Mouse (Mus musculus) forebrain, postnatal 0 days (tissue): ENCODE results near the gene Itgb2. TPM values are rescaled to one million over a fixed set of nuclear protein-coding genes. Genes with fewer than 3 reads are reported as not detected.

Experiments
- ATAC-seq: fragments of 200-750 bp; cut with Nextera tagmentation; 2 replicates; pipeline ENCODE4 v1.8.0; 2017; ENCODE audit warnings: mild to moderate bottlenecking, moderate library complexity
- DNase-seq: peaks from one replicate; pipeline ENCODE4 v3.0.0-alpha.2; 2015
- H3K27ac ChIP-seq: fragments of 300-500 bp; sonication (generic); 2 replicates; pipeline ENCODE4 v1.5.1; 2014; ENCODE audit warnings: low read depth, mild to moderate bottlenecking, antibody characterized with exemption, low read length, moderate library complexity, mixed read lengths
- H3K27me3 ChIP-seq: fragments of 300-500 bp; sonication (generic); 2 replicates; pipeline ENCODE4 v1.6.1; 2014; ENCODE audit warnings: mild to moderate bottlenecking, low read length, mixed read lengths; ENCODE audit not compliant: insufficient read depth
- H3K36me3 ChIP-seq: fragments of 300-500 bp; sonication (generic); 2 replicates; pipeline ENCODE4 v1.6.1; 2014; ENCODE audit warnings: mild to moderate bottlenecking, moderate library complexity; ENCODE audit not compliant: insufficient read depth
- H3K4me1 ChIP-seq: fragments of 300-500 bp; sonication (generic); 2 replicates; pipeline ENCODE4 v1.6.1; 2014; ENCODE audit warnings: antibody characterized with exemption; ENCODE audit not compliant: insufficient read depth
- H3K4me2 ChIP-seq: fragments of 300-500 bp; sonication (generic); 2 replicates; pipeline ENCODE4 v1.6.1; 2014; ENCODE audit warnings: low read depth, mild to moderate bottlenecking, moderate library complexity
- H3K4me3 ChIP-seq: fragments of 300-500 bp; sonication (generic); 2 replicates; pipeline ENCODE4 v1.5.1; 2014; ENCODE audit warnings: low read depth, low read length, mixed read lengths
- H3K9ac ChIP-seq: fragments of 300-500 bp; sonication (generic); 2 replicates; pipeline ENCODE4 v1.6.1; 2014; ENCODE audit warnings: mild to moderate bottlenecking
- H3K9me3 ChIP-seq: fragments of 300-500 bp; sonication (generic); 2 replicates; pipeline ENCODE4 v1.6.1; 2016; ENCODE audit warnings: low read length
- CTCF ChIP-seq: sonication (generic); IDR thresholded peaks from 2 replicates; pipeline ENCODE4 v1.5.1; 2016; ENCODE audit warnings: antibody characterized with exemption, control low read depth, low read depth
- whole genome bisulfite sequencing: fragments of 180-500 bp; shearing (Covaris S2); extraction: QIAGEN DNeasy Blood & Tissue Kit; methylation state at CpG from one replicate; pipeline ENCODE4 v1.1.7; 2014; 5-methylcytosine and 5-hydroxymethylcytosine counted together
- polyA plus RNA-seq: library from polyadenylated mRNA; unstranded; fragments of >200 nt; fragmentation: Nextera tagmentation; extraction: Ambion mirVana; gene quantifications from 2 replicates; pipeline ENCODE4 v1.2.1, GENCODE M21; 2015
- total RNA-seq: library from RNA; depleted of rRNA; stranded (reverse); fragments of >200 nt; gene quantifications from 2 replicates; pipeline ENCODE4 v1.2.3, GENCODE M21; 2014; rRNA removed

The Itgb2 gene
- 0.77 and 1.1 TPM in 2 replicates for total RNA-seq
- 0.86 and 1.2 TPM in 2 replicates for polyA plus RNA-seq

DNA sequence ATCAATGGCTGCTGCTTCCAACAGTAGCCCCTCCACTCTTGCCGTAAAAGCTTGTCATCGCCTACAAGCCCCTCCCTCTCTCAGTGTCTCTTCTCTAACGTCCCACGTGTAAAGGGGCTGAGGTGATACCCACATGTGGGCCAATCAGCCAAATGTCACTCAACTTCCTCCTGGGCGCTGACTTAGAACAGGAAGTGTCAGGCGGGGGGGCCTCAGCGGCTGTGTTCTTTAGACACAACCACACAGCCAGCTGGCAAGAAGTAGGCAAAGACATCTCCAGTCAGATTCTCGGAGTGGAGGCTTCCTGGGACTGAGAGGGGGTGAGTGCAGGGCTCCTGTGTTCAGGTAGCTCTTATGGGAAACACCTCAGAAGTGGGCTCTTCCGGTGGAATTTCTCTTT lies at the start of gene Itgb2:
Gene Itgb2, plus strand, starts transcription at position 113 of the 400 bp plus-strand sequence.
- WGBS = 77% methylated on average over 9 of the region's 9 CpGs
- no peaks in the 10 kb centered on the region for H3K27me3 ChIP-seq
- no peak within 1 kb of the TSS for H3K4me3 ChIP-seq
- H3K4me2 ChIP-seq = no peak within 1 kb of the TSS
- no peak for TF ChIP-seq CTCF
- ATAC-seq (no peak), DNase-seq (no peak)
- H3K27ac ChIP-seq = no peak within 1 kb of the TSS
- H3K9me3 ChIP-seq = no peaks in the 10 kb centered on the region
- H3K36me3 ChIP-seq = no peaks in the 10 kb centered on the region
- no peaks in the 10 kb centered on the region for H3K4me1 ChIP-seq
- H3K9ac ChIP-seq = no peak within 1 kb of the TSS

DNA sequence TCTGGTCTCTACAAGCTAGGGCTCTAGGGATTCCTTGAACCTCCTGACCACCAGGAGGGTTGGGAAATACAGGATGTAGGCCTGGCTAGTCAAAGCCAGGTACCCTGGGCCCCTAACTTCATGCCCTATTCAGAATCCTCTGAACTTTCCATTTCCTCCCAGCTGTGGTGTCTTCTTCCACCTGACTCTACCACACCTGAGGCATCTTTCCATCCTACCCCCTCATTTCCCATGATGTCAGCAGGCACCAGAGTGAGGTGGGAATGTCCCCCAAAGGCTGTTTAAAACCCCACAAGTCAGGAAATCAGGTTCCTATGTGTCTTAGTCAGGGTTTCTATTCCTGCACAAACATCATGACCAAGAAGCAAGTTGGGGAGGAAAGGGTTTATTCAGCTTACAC lies 48.2 kb upstream of the Itgb2 start:
- H3K4me3 ChIP-seq = no peak overlapping the region
- H3K4me1 ChIP-seq = no peaks in the 10 kb centered on the region
- no peaks in the 10 kb centered on the region for H3K9me3 ChIP-seq
- no peak for ATAC-seq
- DNase-seq = no peak
- TF ChIP-seq CTCF = no peak
- H3K9ac ChIP-seq = no peak overlapping the region
- peaks cover 7% of the 10 kb centered on the region for H3K36me3 ChIP-seq
- H3K27me3 ChIP-seq = no peaks in the 10 kb centered on the region
- H3K27ac ChIP-seq = no peak overlapping the region
- H3K4me2 ChIP-seq = no peak overlapping the region

DNA sequence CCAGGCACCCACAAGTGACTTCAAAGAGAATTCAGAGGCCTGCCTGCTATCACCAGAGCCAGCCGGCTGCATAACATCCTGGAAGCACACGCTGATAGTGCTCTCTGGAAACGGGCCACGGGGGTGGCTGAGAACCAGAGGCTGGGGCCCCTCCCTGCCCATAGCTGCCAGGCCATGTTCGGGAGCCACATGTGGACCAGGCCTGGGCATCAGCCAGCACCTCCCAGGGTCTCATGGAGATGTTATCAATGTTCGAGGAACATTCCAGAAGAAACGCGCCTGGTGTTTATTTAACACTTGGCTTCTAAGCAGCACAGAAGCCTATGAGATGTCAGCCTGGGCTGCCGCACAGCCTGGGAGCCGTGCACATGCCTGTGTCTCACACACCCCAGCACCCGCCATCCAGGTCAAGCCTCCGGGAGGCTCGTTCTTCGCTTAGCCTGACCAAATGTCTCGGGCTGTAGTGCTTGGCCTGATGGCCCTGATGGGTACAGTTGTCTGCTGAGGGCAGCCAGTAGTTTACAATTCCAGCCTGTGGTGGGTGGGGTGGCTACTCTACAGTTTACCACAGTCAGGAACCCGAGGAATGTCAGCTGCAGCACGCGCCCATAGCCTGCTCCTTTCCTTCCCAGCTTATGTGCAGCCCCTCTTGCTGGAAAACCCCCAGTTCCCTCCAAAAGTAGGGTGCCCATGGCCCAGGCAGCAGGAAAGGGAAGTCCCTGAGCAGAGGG lies 45.7 kb upstream of the Itgb2 start:
- no peak overlapping the region for H3K4me2 ChIP-seq
- no peaks in the 10 kb centered on the region for H3K4me1 ChIP-seq
- no peaks in the 10 kb centered on the region for H3K9me3 ChIP-seq
- 76% methylated on average over 18 of the region's 18 CpGs for WGBS
- no peak for TF ChIP-seq CTCF
- H3K27me3 ChIP-seq = no peaks in the 10 kb centered on the region
- no peak for DNase-seq
- H3K9ac ChIP-seq = no peak overlapping the region
- no peak overlapping the region for H3K27ac ChIP-seq
- peaks cover 31% of the 10 kb centered on the region for H3K36me3 ChIP-seq
- no peak for ATAC-seq
- H3K4me3 ChIP-seq = no peak overlapping the region

DNA sequence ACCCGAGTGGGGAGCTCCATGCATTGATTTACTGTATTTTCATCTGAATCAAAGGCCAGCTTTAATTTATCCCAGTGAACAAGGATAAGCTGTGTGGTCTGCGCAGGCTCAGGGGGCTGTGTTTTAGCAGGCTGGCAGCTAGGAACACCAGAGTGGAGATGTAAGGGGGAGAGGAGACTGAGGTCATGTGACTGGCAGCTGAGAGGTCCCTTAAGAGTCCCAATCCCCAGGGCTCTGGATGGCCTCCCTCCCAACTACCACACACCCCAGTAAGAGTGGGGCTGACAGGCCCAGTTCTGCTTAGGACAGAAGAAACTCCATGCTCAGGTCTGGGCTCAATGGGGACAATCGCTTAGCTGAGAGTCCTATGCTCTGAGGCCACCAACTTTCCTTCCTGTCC lies 44.3 kb upstream of the Itgb2 start:
- Histone ChIP-seq H3K4me2 (no peak overlapping the region), H3K9me3 (no peaks in the 10 kb centered on the region), H3K27me3 (no peaks in the 10 kb centered on the region), H3K36me3 (peaks cover 38% of the 10 kb centered on the region), H3K4me1 (no peaks in the 10 kb centered on the region), H3K27ac (no peak overlapping the region), H3K4me3 (no peak overlapping the region), H3K9ac (no peak overlapping the region)
- ATAC-seq = no peak
- no peak for TF ChIP-seq CTCF
- WGBS = 89% methylated on average over 3 of the region's 3 CpGs
- DNase-seq = no peak

DNA sequence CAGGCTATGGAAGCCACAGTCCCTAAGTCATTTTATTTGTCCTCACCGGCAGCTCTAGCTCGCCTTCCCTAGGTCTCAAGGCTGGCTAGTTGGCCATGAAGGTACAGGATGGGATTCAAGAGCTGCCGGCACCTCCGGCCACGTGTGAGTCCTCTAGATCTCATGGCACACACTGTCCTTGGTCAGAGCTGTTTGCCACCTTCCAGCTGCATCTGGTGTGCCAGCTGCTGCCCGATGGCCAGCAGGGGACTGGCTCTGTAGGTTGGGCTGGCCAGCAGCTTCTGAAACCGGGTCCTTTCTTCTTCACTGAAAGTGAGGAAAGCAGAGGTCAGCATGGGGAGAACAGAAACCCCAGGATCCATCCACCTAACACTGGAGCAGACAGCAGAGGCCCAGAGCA lies 41.9 kb upstream of the Itgb2 start:
- no peaks in the 10 kb centered on the region for H3K9me3 ChIP-seq
- DNase-seq (no peak), ATAC-seq (no peak)
- no peak overlapping the region for H3K27ac ChIP-seq
- no peaks in the 10 kb centered on the region for H3K27me3 ChIP-seq
- H3K9ac ChIP-seq = no peak overlapping the region
- H3K4me3 ChIP-seq = no peak overlapping the region
- TF ChIP-seq CTCF = no peak
- H3K36me3 ChIP-seq = peaks cover 42% of the 10 kb centered on the region
- WGBS = 97% methylated on average over 7 of the region's 7 CpGs
- no peak overlapping the region for H3K4me2 ChIP-seq
- H3K4me1 ChIP-seq = no peaks in the 10 kb centered on the region

DNA sequence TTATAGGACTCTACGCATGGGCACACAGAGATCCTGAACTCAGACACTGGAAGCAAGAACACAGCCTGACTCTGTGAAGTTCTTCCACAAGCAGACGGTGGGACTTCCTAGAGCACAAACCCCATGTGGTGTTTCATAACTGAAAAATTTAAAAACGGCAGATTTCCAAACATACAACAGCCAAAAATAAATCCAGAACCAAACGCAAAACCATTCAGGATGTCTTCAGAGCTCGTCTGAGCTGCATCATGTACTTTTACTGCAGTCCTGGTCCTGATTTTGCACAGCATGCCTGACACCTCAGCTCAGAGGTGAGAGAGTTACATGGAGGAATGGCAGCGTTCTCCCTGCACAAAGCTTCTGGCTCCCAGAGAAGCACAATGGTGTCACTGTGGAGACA lies 38.5 kb upstream of the Itgb2 start:
- Histone ChIP-seq H3K27ac (no peak overlapping the region), H3K36me3 (peaks cover 45% of the 10 kb centered on the region), H3K4me2 (no peak overlapping the region), H3K4me1 (no peaks in the 10 kb centered on the region), H3K9ac (no peak overlapping the region), H3K9me3 (no peaks in the 10 kb centered on the region), H3K27me3 (no peaks in the 10 kb centered on the region), H3K4me3 (no peak overlapping the region)
- WGBS = 69% methylated on average over 6 of the region's 6 CpGs
- no peak for ATAC-seq
- DNase-seq = no peak
- TF ChIP-seq CTCF = no peak

DNA sequence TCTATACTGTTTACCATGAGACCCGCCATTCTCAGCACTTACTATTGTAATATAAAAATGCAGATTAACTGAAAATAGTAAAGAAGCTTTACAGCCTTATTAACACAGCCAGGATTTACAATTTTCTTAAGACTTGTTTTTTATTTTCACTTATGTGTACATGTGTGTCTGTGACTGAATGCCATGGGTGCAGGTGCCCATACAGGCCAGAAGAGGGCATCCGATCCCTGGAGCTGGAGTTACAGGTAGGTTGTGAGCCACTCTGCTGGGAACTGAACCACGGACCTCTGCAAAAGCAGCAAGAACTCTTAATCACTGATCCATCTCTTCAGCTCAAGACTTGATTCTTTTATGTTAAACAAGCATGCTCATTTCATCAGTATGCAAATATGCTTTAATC lies 37.2 kb upstream of the Itgb2 start:
- no peaks in the 10 kb centered on the region for H3K4me1 ChIP-seq
- no peak overlapping the region for H3K4me2 ChIP-seq
- no peak overlapping the region for H3K27ac ChIP-seq
- no peak for ATAC-seq
- H3K4me3 ChIP-seq = no peak overlapping the region
- no peaks in the 10 kb centered on the region for H3K27me3 ChIP-seq
- H3K9me3 ChIP-seq = no peaks in the 10 kb centered on the region
- DNase-seq = no peak
- no peak overlapping the region for H3K9ac ChIP-seq
- 97% methylated on average over 3 of the region's 3 CpGs for WGBS
- peaks cover 40% of the 10 kb centered on the region for H3K36me3 ChIP-seq
- no peak for TF ChIP-seq CTCF

DNA sequence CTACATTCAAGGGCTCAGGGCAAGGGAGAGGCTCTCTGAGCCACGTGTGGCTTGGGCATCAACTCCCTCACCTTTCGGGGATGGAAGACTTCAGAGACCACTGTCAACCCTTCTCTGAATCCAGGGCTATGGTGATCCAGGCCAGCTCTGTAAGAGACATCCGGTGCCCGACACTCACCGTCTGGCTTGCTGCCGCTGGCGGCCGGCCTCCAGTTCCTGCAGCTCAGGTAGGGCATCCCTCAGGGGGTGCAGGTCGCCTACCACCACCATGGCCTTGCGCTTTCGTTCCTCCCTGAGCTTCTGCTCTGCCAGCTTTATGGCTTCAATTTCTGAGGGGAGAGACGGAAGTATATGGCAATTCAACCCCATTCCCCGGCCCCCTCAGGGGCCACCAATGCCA lies 32.9 kb upstream of the Itgb2 start:
- 93% methylated on average over 13 of the region's 13 CpGs for WGBS
- Histone ChIP-seq H3K4me3 (no peak overlapping the region), H3K27me3 (no peaks in the 10 kb centered on the region), H3K4me2 (no peak overlapping the region), H3K27ac (no peak overlapping the region), H3K9me3 (no peaks in the 10 kb centered on the region), H3K9ac (no peak overlapping the region), H3K36me3 (peaks cover 36% of the 10 kb centered on the region), H3K4me1 (no peaks in the 10 kb centered on the region)
- no peak for TF ChIP-seq CTCF
- ATAC-seq = no peak
- DNase-seq = no peak
